Mouse (Mus musculus): ENCODE data around the gene Map4k4. TPM values are rescaled to one million over a fixed set of nuclear protein-coding genes. Genes with fewer than 3 reads are reported as not detected.
A peak's percentile ranks its signal among the peaks of the same experiment; 100 is the strongest.

Gene Map4k4
- polyA plus RNA-seq, 1 experiment from 2014 or later: 23.7 TPM

GRCm38 (mm10) chr1:39935616-39936015 is 34.9 kb downstream of the Map4k4 start:
- Histone ChIP-seq H3K4me1 (ENCODE audit: control insufficient read depth, insufficient read depth, low read length) (peaks cover 85% of the 10 kb centered on the region), H3K27me3 (ENCODE audit: control insufficient read depth, insufficient read depth, low read length) (no peaks in the 10 kb centered on the region), H3K27ac (ENCODE audit: low read depth, low read length) (no peak overlapping the region), H3K4me3 (ENCODE audit: low read depth, low read length) (peak overlapping the region; percentile 49), H3K9ac (ENCODE audit: low read depth, low read length) (no peak overlapping the region), H3K36me3 (ENCODE audit: control insufficient read depth, insufficient read depth, low read length) (no peaks in the 10 kb centered on the region), H3K4me2 (peak overlapping the region; percentile 71), H3K9me3 (replicated peaks; ENCODE audit: control insufficient read depth, low read length) (no peaks in the 10 kb centered on the region)
- 2% methylated on average over 10 of the region's 10 CpGs for WGBS (ENCODE audit: insufficient replicate concordance)
- no peak for ATAC-seq (replicated peaks; ENCODE audit: insufficient number of reproducible peaks, low FRiP score, low TSS enrichment)

- whole genome bisulfite sequencing (ENCODE audit: insufficient replicate concordance): 0% methylated on average over 13 of the region's 13 CpGs
- peak; percentile 55; the same call in 1 of the 2 replicates for ATAC-seq (replicated peaks; ENCODE audit: insufficient number of reproducible peaks, low FRiP score, low TSS enrichment)
- Histone ChIP-seq H3K27me3 (ENCODE audit: control insufficient read depth, insufficient read depth, low read length) (no peaks in the 10 kb centered on the region), H3K4me2 (peak overlapping the region; percentile 71), H3K9me3 (replicated peaks; ENCODE audit: control insufficient read depth, low read length) (no peaks in the 10 kb centered on the region), H3K9ac (ENCODE audit: low read depth, low read length) (peak overlapping the region; percentile 18; the same call in 1 of the 2 replicates), H3K4me3 (ENCODE audit: low read depth, low read length) (peak overlapping the region; percentile 49), H3K27ac (ENCODE audit: low read depth, low read length) (0 out of 2 replicates have a peak overlapping the region, but pooled peaks have one; percentile 8), H3K36me3 (ENCODE audit: control insufficient read depth, insufficient read depth, low read length) (no peaks in the 10 kb centered on the region), H3K4me1 (ENCODE audit: control insufficient read depth, insufficient read depth, low read length) (peaks cover 85% of the 10 kb centered on the region)
Observed at GRCm38 (mm10) chr1:39936332-39936802, 35.7 kb downstream of the Map4k4 start.

GRCm38 (mm10) chr1:39936934-39937333 is 36.2 kb downstream of the Map4k4 start:
- Histone ChIP-seq H3K36me3 (ENCODE audit: control insufficient read depth, insufficient read depth, low read length) (no peaks in the 10 kb centered on the region), H3K4me3 (ENCODE audit: low read depth, low read length) (no peak overlapping the region), H3K9ac (ENCODE audit: low read depth, low read length) (no peak overlapping the region), H3K4me2 (peak overlapping the region; percentile 71), H3K9me3 (replicated peaks; ENCODE audit: control insufficient read depth, low read length) (no peaks in the 10 kb centered on the region), H3K27me3 (ENCODE audit: control insufficient read depth, insufficient read depth, low read length) (no peaks in the 10 kb centered on the region), H3K4me1 (ENCODE audit: control insufficient read depth, insufficient read depth, low read length) (peaks cover 85% of the 10 kb centered on the region), H3K27ac (ENCODE audit: low read depth, low read length) (no peak overlapping the region)
- no peak for ATAC-seq (replicated peaks; ENCODE audit: insufficient number of reproducible peaks, low FRiP score, low TSS enrichment)
- WGBS (ENCODE audit: insufficient replicate concordance): 55% methylated on average over 2 of the region's 2 CpGs

GRCm38 (mm10) chr1:39937609-39938008 is 36.9 kb downstream of the Map4k4 start:
- ATAC-seq (replicated peaks; ENCODE audit: insufficient number of reproducible peaks, low FRiP score, low TSS enrichment): no peak
- no peak overlapping the region for H3K27ac ChIP-seq (ENCODE audit: low read depth, low read length)
- H3K9me3 ChIP-seq (replicated peaks; ENCODE audit: control insufficient read depth, low read length): no peaks in the 10 kb centered on the region
- no peak overlapping the region for H3K9ac ChIP-seq (ENCODE audit: low read depth, low read length)
- no peaks in the 10 kb centered on the region for H3K27me3 ChIP-seq (ENCODE audit: control insufficient read depth, insufficient read depth, low read length)
- no peaks in the 10 kb centered on the region for H3K36me3 ChIP-seq (ENCODE audit: control insufficient read depth, insufficient read depth, low read length)
- H3K4me3 ChIP-seq (ENCODE audit: low read depth, low read length): no peak overlapping the region
- H3K4me2 ChIP-seq: no peak overlapping the region
- peaks cover 85% of the 10 kb centered on the region for H3K4me1 ChIP-seq (ENCODE audit: control insufficient read depth, insufficient read depth, low read length)
- 29% methylated on average over 4 of the region's 4 CpGs for WGBS (ENCODE audit: insufficient replicate concordance)

- H3K27ac ChIP-seq (ENCODE audit: low read depth, low read length): no peak overlapping the region
- no peak overlapping the region for H3K9ac ChIP-seq (ENCODE audit: low read depth, low read length)
- peak overlapping the region; percentile 23; the same call in 1 of the 2 replicates for H3K4me2 ChIP-seq
Observed at GRCm38 (mm10) chr1:39939401-39939800, 38.7 kb downstream of the Map4k4 start.

GRCm38 (mm10) chr1:39940342-39940741 is 39.6 kb downstream of the Map4k4 start:
- Histone ChIP-seq H3K4me2 (no peak overlapping the region), H3K4me1 (ENCODE audit: control insufficient read depth, insufficient read depth, low read length) (peaks cover 88% of the 10 kb centered on the region), H3K9me3 (replicated peaks; ENCODE audit: control insufficient read depth, low read length) (no peaks in the 10 kb centered on the region), H3K4me3 (ENCODE audit: low read depth, low read length) (no peak overlapping the region), H3K36me3 (ENCODE audit: control insufficient read depth, insufficient read depth, low read length) (no peaks in the 10 kb centered on the region), H3K27ac (ENCODE audit: low read depth, low read length) (no peak overlapping the region), H3K27me3 (ENCODE audit: control insufficient read depth, insufficient read depth, low read length) (no peaks in the 10 kb centered on the region), H3K9ac (ENCODE audit: low read depth, low read length) (no peak overlapping the region)
- no peak for ATAC-seq (replicated peaks; ENCODE audit: insufficient number of reproducible peaks, low FRiP score, low TSS enrichment)
- WGBS (ENCODE audit: insufficient replicate concordance): 91% methylated on average over 2 of the region's 2 CpGs

More at GRCm38 (mm10) chr1:39939401-39939800, 38.7 kb downstream of the Map4k4 start:
- H3K4me1 ChIP-seq (ENCODE audit: control insufficient read depth, insufficient read depth, low read length): peaks cover 86% of the 10 kb centered on the region
- H3K9me3 ChIP-seq (replicated peaks; ENCODE audit: control insufficient read depth, low read length): no peaks in the 10 kb centered on the region
- H3K36me3 ChIP-seq (ENCODE audit: control insufficient read depth, insufficient read depth, low read length): no peaks in the 10 kb centered on the region
- no peaks in the 10 kb centered on the region for H3K27me3 ChIP-seq (ENCODE audit: control insufficient read depth, insufficient read depth, low read length)
- no peak for ATAC-seq (replicated peaks; ENCODE audit: insufficient number of reproducible peaks, low FRiP score, low TSS enrichment)
- WGBS (ENCODE audit: insufficient replicate concordance): 74% methylated on average over 12 of the region's 12 CpGs
- H3K4me3 ChIP-seq (ENCODE audit: low read depth, low read length): no peak overlapping the region

GRCm38 (mm10) chr1:39941237-39942179 is 40.8 kb downstream of the Map4k4 start:
- Histone ChIP-seq H3K27me3 (ENCODE audit: control insufficient read depth, insufficient read depth, low read length) (no peaks in the 10 kb centered on the region), H3K4me3 (ENCODE audit: low read depth, low read length) (no peak overlapping the region), H3K36me3 (ENCODE audit: control insufficient read depth, insufficient read depth, low read length) (no peaks in the 10 kb centered on the region), H3K4me1 (ENCODE audit: control insufficient read depth, insufficient read depth, low read length) (peaks cover 85% of the 10 kb centered on the region), H3K4me2 (no peak overlapping the region), H3K9me3 (replicated peaks; ENCODE audit: control insufficient read depth, low read length) (no peaks in the 10 kb centered on the region), H3K9ac (ENCODE audit: low read depth, low read length) (no peak overlapping the region), H3K27ac (ENCODE audit: low read depth, low read length) (no peak overlapping the region)
- no peak for ATAC-seq (replicated peaks; ENCODE audit: insufficient number of reproducible peaks, low FRiP score, low TSS enrichment)
- 68% methylated on average over 10 of the region's 10 CpGs for WGBS (ENCODE audit: insufficient replicate concordance)

GRCm38 (mm10) chr1:39942935-39943334 is 42.2 kb downstream of the Map4k4 start:
- peak overlapping the region; percentile 55; the same call in 1 of the 2 replicates for H3K27ac ChIP-seq (ENCODE audit: low read depth, low read length)
- peak overlapping the region; percentile 36 for H3K4me2 ChIP-seq
- ATAC-seq (replicated peaks; ENCODE audit: insufficient number of reproducible peaks, low FRiP score, low TSS enrichment): no peak
- H3K4me1 ChIP-seq (ENCODE audit: control insufficient read depth, insufficient read depth, low read length): peaks cover 82% of the 10 kb centered on the region
- H3K36me3 ChIP-seq (ENCODE audit: control insufficient read depth, insufficient read depth, low read length): no peaks in the 10 kb centered on the region
- 32% methylated on average over 8 of the region's 8 CpGs for WGBS (ENCODE audit: insufficient replicate concordance)
- no peaks in the 10 kb centered on the region for H3K9me3 ChIP-seq (replicated peaks; ENCODE audit: control insufficient read depth, low read length)
- H3K27me3 ChIP-seq (ENCODE audit: control insufficient read depth, insufficient read depth, low read length): no peaks in the 10 kb centered on the region
- H3K4me3 ChIP-seq (ENCODE audit: low read depth, low read length): no peak overlapping the region
- H3K9ac ChIP-seq (ENCODE audit: low read depth, low read length): peak overlapping the region; percentile 36; the same call in 1 of the 2 replicates
